Mouse (Mus musculus) lung, adult 2 months (tissue): ENCODE results near the gene Tm9sf2.

Source experiments
- CTCF ChIP-seq: fragments of 200-500 bp; IDR thresholded peaks from 2 replicates; pipeline ENCODE4 v1.5.1; 2011; ENCODE audit warnings: mild to moderate bottlenecking, low read length, control low read depth; ENCODE audit not compliant: insufficient read depth
- POLR2A ChIP-seq: fragments of 200-500 bp; IDR thresholded peaks from 2 replicates; pipeline ENCODE4 v1.6.1; 2011; ENCODE audit warnings: low read depth, mild to moderate bottlenecking, control low read depth, low read length, borderline replicate concordance; ENCODE audit errors: extremely low read depth

GRCm38 (mm10) chr14:122188250-122188649 lies 81.4 kb downstream of the Tm9sf2 start:
- TF ChIP-seq CTCF (no peak), POLR2A (no peak)
